Mouse (Mus musculus) midbrain, embryonic 11.5 days (tissue): ENCODE results near the gene Plg. TPM values are rescaled to one million over a fixed set of nuclear protein-coding genes. Genes with fewer than 3 reads are reported as not detected.
A peak's percentile ranks its signal among the peaks of the same experiment; 100 is the strongest.

Experiments
- ATAC-seq: fragments of 200-750 bp; cut with Nextera tagmentation; 2 replicates; pipeline ENCODE4 v1.8.0; 2017; ENCODE audit warnings: moderate TSS enrichment, moderate library complexity; ENCODE audit not compliant: low FRiP score
- DNase-seq: peaks from one replicate; pipeline ENCODE4 v3.0.0; 2015; ENCODE audit warnings: low spot score; ENCODE audit errors: missing footprints
- H3K27ac ChIP-seq: fragments of 300-500 bp; sonication (generic); 2 replicates; pipeline ENCODE4 v1.5.1; 2014; ENCODE audit warnings: low read depth, low read length
- H3K27me3 ChIP-seq: fragments of 300-500 bp; sonication (generic); 2 replicates; pipeline ENCODE4 v1.6.1; 2014; ENCODE audit warnings: mild to moderate bottlenecking, low read length, moderate library complexity, mixed read lengths; ENCODE audit not compliant: control insufficient read depth, insufficient read depth
- H3K36me3 ChIP-seq: fragments of 300-500 bp; sonication (generic); 2 replicates; pipeline ENCODE4 v1.6.1; 2014; ENCODE audit warnings: mild to moderate bottlenecking, low read length, moderate library complexity, mixed read lengths; ENCODE audit not compliant: control insufficient read depth, insufficient read depth
- H3K4me1 ChIP-seq: fragments of 300-500 bp; sonication (generic); 2 replicates; pipeline ENCODE4 v1.6.1; 2014; ENCODE audit warnings: low read length; ENCODE audit not compliant: control insufficient read depth, insufficient read depth
- H3K4me2 ChIP-seq: fragments of 300-500 bp; sonication (generic); 2 replicates; pipeline ENCODE4 v1.6.1; 2014; ENCODE audit warnings: mild to moderate bottlenecking, moderate library complexity
- H3K4me3 ChIP-seq: fragments of 300-500 bp; sonication (generic); 2 replicates; pipeline ENCODE4 v1.5.1; 2014; ENCODE audit warnings: low read depth, low read length
- H3K9ac ChIP-seq: fragments of 300-500 bp; sonication (generic); 2 replicates; pipeline ENCODE4 v1.6.1; 2014; ENCODE audit warnings: low read length
- H3K9me3 ChIP-seq: fragments of 300-500 bp; sonication (generic); 2 replicates; pipeline ENCODE4 v1.6.1; 2016; ENCODE audit warnings: low read length; ENCODE audit not compliant: control insufficient read depth
- WGBS: fragments of 180-500 bp; shearing (Covaris S2); extraction: QIAGEN DNeasy Blood & Tissue Kit; methylation state at CpG from one replicate; pipeline ENCODE4 v1.1.7; 2014; 5-methylcytosine and 5-hydroxymethylcytosine counted together
- polyA plus RNA-seq: library from polyadenylated mRNA; unstranded; fragments of >200 nt; fragmentation: Nextera tagmentation; extraction: Ambion mirVana; gene quantifications from 2 replicates; pipeline ENCODE4 v1.2.1, GENCODE M21; 2014

Gene Plg
- polyA plus RNA-seq, 1 experiment from 2014 or later: not detected

- Histone ChIP-seq H3K27me3 (no peaks in the 10 kb centered on the region), H3K9ac (no peak overlapping the region), H3K27ac (no peak overlapping the region), H3K4me2 (no peak overlapping the region), H3K9me3 (no peaks in the 10 kb centered on the region), H3K36me3 (no peaks in the 10 kb centered on the region), H3K4me3 (no peak overlapping the region), H3K4me1 (no peaks in the 10 kb centered on the region)
- no peak for DNase-seq
- 93% methylated on average over 11 of the region's 11 CpGs for WGBS
- no peak for ATAC-seq
These were observed 14.6 kb upstream of the Plg start for GRCm38 (mm10) chr17:12363601-12364425.

GRCm38 (mm10) chr17:12364426-12364735, 14.0 kb upstream of the Plg start:
- H3K9ac ChIP-seq: no peak overlapping the region
- no peaks in the 10 kb centered on the region for H3K4me1 ChIP-seq
- WGBS: 66% methylated on average over 8 of the region's 8 CpGs
- DNase-seq (no peak), ATAC-seq (no peak)
- H3K4me2 ChIP-seq: no peak overlapping the region
- H3K36me3 ChIP-seq: no peaks in the 10 kb centered on the region
- no peaks in the 10 kb centered on the region for H3K27me3 ChIP-seq
- no peak overlapping the region for H3K4me3 ChIP-seq
- H3K9me3 ChIP-seq: no peaks in the 10 kb centered on the region
- no peak overlapping the region for H3K27ac ChIP-seq

- Histone ChIP-seq H3K27me3 (no peaks in the 10 kb centered on the region), H3K27ac (no peak overlapping the region), H3K4me3 (no peak overlapping the region), H3K9me3 (no peaks in the 10 kb centered on the region), H3K36me3 (no peaks in the 10 kb centered on the region), H3K9ac (no peak overlapping the region), H3K4me2 (no peak overlapping the region), H3K4me1 (peaks cover 4% of the 10 kb centered on the region; the same call in 1 of the 2 replicates)
- peak; percentile 89 for DNase-seq
- peak; percentile 68 for ATAC-seq
- 35% methylated on average over 5 of the region's 5 CpGs for WGBS
These were observed 11.0 kb upstream of the Plg start for GRCm38 (mm10) chr17:12367373-12367930.

- Histone ChIP-seq H3K4me2 (no peak overlapping the region), H3K27ac (no peak overlapping the region), H3K36me3 (no peaks in the 10 kb centered on the region), H3K27me3 (no peaks in the 10 kb centered on the region), H3K9ac (no peak overlapping the region), H3K4me1 (peaks cover 4% of the 10 kb centered on the region; the same call in 1 of the 2 replicates), H3K4me3 (no peak overlapping the region), H3K9me3 (no peaks in the 10 kb centered on the region)
- DNase-seq (no peak), ATAC-seq (no peak)
- 74% methylated on average over 5 of the region's 5 CpGs for WGBS
These were observed 9.0 kb upstream of the Plg start for GRCm38 (mm10) chr17:12369393-12369792.

GRCm38 (mm10) chr17:12370289-12370688, 8.1 kb upstream of the Plg start:
- no peak for ATAC-seq
- 80% methylated on average over 4 of the region's 4 CpGs for WGBS

GRCm38 (mm10) chr17:12371310-12371925, 7.0 kb upstream of the Plg start:
- Histone ChIP-seq H3K4me3 (no peak overlapping the region), H3K27me3 (no peaks in the 10 kb centered on the region), H3K9me3 (no peaks in the 10 kb centered on the region), H3K36me3 (no peaks in the 10 kb centered on the region), H3K4me2 (no peak overlapping the region; the same call in 1 of the 2 replicates), H3K4me1 (peaks cover 4% of the 10 kb centered on the region; the same call in 1 of the 2 replicates), H3K9ac (no peak overlapping the region), H3K27ac (no peak overlapping the region)
- DNase-seq: peak; percentile 93
- 38% methylated on average over 10 of the region's 10 CpGs for WGBS
- 0 out of 2 replicates have a peak, but pooled peaks have one; percentile 28 for ATAC-seq

More at GRCm38 (mm10) chr17:12370289-12370688, 8.1 kb upstream of the Plg start:
- H3K36me3 ChIP-seq: no peaks in the 10 kb centered on the region
- H3K9ac ChIP-seq: no peak overlapping the region
- DNase-seq: no peak
- peaks cover 4% of the 10 kb centered on the region; the same call in 1 of the 2 replicates for H3K4me1 ChIP-seq
- H3K27ac ChIP-seq: no peak overlapping the region
- no peak overlapping the region for H3K4me3 ChIP-seq
- H3K9me3 ChIP-seq: no peaks in the 10 kb centered on the region
- H3K27me3 ChIP-seq: no peaks in the 10 kb centered on the region
- no peak overlapping the region for H3K4me2 ChIP-seq

GRCm38 (mm10) chr17:12372021-12372420, 6.4 kb upstream of the Plg start:
- H3K27ac ChIP-seq: no peak overlapping the region
- 32% methylated on average over 4 of the region's 4 CpGs for WGBS
- H3K4me2 ChIP-seq: no peak overlapping the region
- no peak overlapping the region for H3K4me3 ChIP-seq
- ATAC-seq (peak; percentile 56; the same call in 1 of the 2 replicates), DNase-seq (no peak)
- no peaks in the 10 kb centered on the region for H3K36me3 ChIP-seq
- no peak overlapping the region for H3K9ac ChIP-seq
- H3K27me3 ChIP-seq: no peaks in the 10 kb centered on the region
- peaks cover 4% of the 10 kb centered on the region; the same call in 1 of the 2 replicates for H3K4me1 ChIP-seq
- H3K9me3 ChIP-seq: no peaks in the 10 kb centered on the region

GRCm38 (mm10) chr17:12373601-12374144, 4.7 kb upstream of the Plg start:
- Histone ChIP-seq H3K36me3 (no peaks in the 10 kb centered on the region), H3K9me3 (no peaks in the 10 kb centered on the region), H3K27me3 (no peaks in the 10 kb centered on the region), H3K4me1 (peaks cover 4% of the 10 kb centered on the region; the same call in 1 of the 2 replicates), H3K4me2 (no peak overlapping the region), H3K4me3 (no peak overlapping the region), H3K27ac (no peak overlapping the region), H3K9ac (no peak overlapping the region)
- ATAC-seq: no peak
- WGBS: 84% methylated on average over 3 of the region's 3 CpGs
- no peak for DNase-seq

- Histone ChIP-seq H3K4me3 (no peak overlapping the region), H3K27me3 (no peaks in the 10 kb centered on the region), H3K9me3 (no peaks in the 10 kb centered on the region), H3K4me1 (no peaks in the 10 kb centered on the region), H3K4me2 (no peak overlapping the region), H3K27ac (no peak overlapping the region), H3K9ac (no peak overlapping the region), H3K36me3 (no peaks in the 10 kb centered on the region)
- WGBS: 86% methylated on average over 4 of the region's 4 CpGs
- no peak for DNase-seq
- ATAC-seq: no peak
These were observed 1.9 kb downstream of the Plg start for GRCm38 (mm10) chr17:12380287-12380686.
